Mouse (Mus musculus): ENCODE measurements around the gene Ptpn1. TPM values are rescaled to one million over a fixed set of nuclear protein-coding genes. Genes with fewer than 3 reads are reported as not detected.

Ptpn1 gene
- polyA plus RNA-seq, 1 experiment from 2014 or later: 50.7 TPM

GRCm38 (mm10) chr2:167980391-167980790, 48.5 kb downstream of the Ptpn1 start:
- ATAC-seq (replicated peaks; ENCODE audit: low FRiP score): no peak

GRCm38 (mm10) chr2:167982646-167983045, 50.8 kb downstream of the Ptpn1 start:
- no peaks in the 10 kb centered on the region for H3K27me3 ChIP-seq (replicated peaks; ENCODE audit: control insufficient read depth, insufficient read depth, low read length)
- H3K36me3 ChIP-seq (ENCODE audit: control insufficient read depth, insufficient read depth, low read length): peaks cover 8% of the 10 kb centered on the region
- H3K9ac ChIP-seq (ENCODE audit: low read depth, low read length): no peak overlapping the region
- H3K27ac ChIP-seq (ENCODE audit: low read depth, low read length): no peak overlapping the region
- DNase-seq (ENCODE audit: low spot score) (no peak), ATAC-seq (replicated peaks; ENCODE audit: low FRiP score) (no peak)
- H3K9me3 ChIP-seq (ENCODE audit: control insufficient read depth, low read length): no peaks in the 10 kb centered on the region
- no peak overlapping the region for H3K4me2 ChIP-seq
- no peak overlapping the region for H3K4me3 ChIP-seq (ENCODE audit: low read depth, low read length)
- WGBS: 62% methylated on average over 9 of the region's 9 CpGs
- peaks cover 17% of the 10 kb centered on the region for H3K4me1 ChIP-seq (replicated peaks; ENCODE audit: control insufficient read depth, insufficient read depth, low read length)

More at GRCm38 (mm10) chr2:167980391-167980790, 48.5 kb downstream of the Ptpn1 start:
- Histone ChIP-seq H3K4me3 (ENCODE audit: low read depth, low read length) (no peak overlapping the region), H3K27me3 (replicated peaks; ENCODE audit: control insufficient read depth, insufficient read depth, low read length) (no peaks in the 10 kb centered on the region), H3K36me3 (ENCODE audit: control insufficient read depth, insufficient read depth, low read length) (peaks cover 23% of the 10 kb centered on the region), H3K4me1 (replicated peaks; ENCODE audit: control insufficient read depth, insufficient read depth, low read length) (peaks cover 7% of the 10 kb centered on the region), H3K9me3 (ENCODE audit: control insufficient read depth, low read length) (no peaks in the 10 kb centered on the region), H3K4me2 (no peak overlapping the region), H3K27ac (ENCODE audit: low read depth, low read length) (no peak overlapping the region), H3K9ac (ENCODE audit: low read depth, low read length) (no peak overlapping the region)
- no peak for DNase-seq (ENCODE audit: low spot score)
- 79% methylated on average over 10 of the region's 10 CpGs for WGBS

- no peaks in the 10 kb centered on the region for H3K9me3 ChIP-seq (ENCODE audit: control insufficient read depth, low read length)
- no peak overlapping the region for H3K4me2 ChIP-seq
- ATAC-seq (replicated peaks; ENCODE audit: low FRiP score) (no peak), DNase-seq (ENCODE audit: low spot score) (no peak)
- H3K4me3 ChIP-seq (ENCODE audit: low read depth, low read length): no peak overlapping the region
- peaks cover 15% of the 10 kb centered on the region for H3K4me1 ChIP-seq (replicated peaks; ENCODE audit: control insufficient read depth, insufficient read depth, low read length)
- no peak overlapping the region for H3K27ac ChIP-seq (ENCODE audit: low read depth, low read length)
- 78% methylated on average over 5 of the region's 5 CpGs for WGBS
- no peak overlapping the region for H3K9ac ChIP-seq (ENCODE audit: low read depth, low read length)
- H3K36me3 ChIP-seq (ENCODE audit: control insufficient read depth, insufficient read depth, low read length): no peaks in the 10 kb centered on the region
- no peaks in the 10 kb centered on the region for H3K27me3 ChIP-seq (replicated peaks; ENCODE audit: control insufficient read depth, insufficient read depth, low read length)
Observed at GRCm38 (mm10) chr2:167984371-167984770, 52.5 kb downstream of the Ptpn1 start.

GRCm38 (mm10) chr2:167984946-167985345, 53.1 kb downstream of the Ptpn1 start:
- Histone ChIP-seq H3K36me3 (ENCODE audit: control insufficient read depth, insufficient read depth, low read length) (no peaks in the 10 kb centered on the region), H3K9ac (ENCODE audit: low read depth, low read length) (no peak overlapping the region), H3K4me3 (ENCODE audit: low read depth, low read length) (no peak overlapping the region), H3K27me3 (replicated peaks; ENCODE audit: control insufficient read depth, insufficient read depth, low read length) (no peaks in the 10 kb centered on the region), H3K4me2 (no peak overlapping the region), H3K4me1 (replicated peaks; ENCODE audit: control insufficient read depth, insufficient read depth, low read length) (peaks cover 15% of the 10 kb centered on the region), H3K9me3 (ENCODE audit: control insufficient read depth, low read length) (no peaks in the 10 kb centered on the region), H3K27ac (ENCODE audit: low read depth, low read length) (no peak overlapping the region)
- DNase-seq (ENCODE audit: low spot score) (no peak), ATAC-seq (replicated peaks; ENCODE audit: low FRiP score) (no peak)
- WGBS: 33% methylated on average over 3 of the region's 3 CpGs

- Histone ChIP-seq H3K27ac (ENCODE audit: low read depth, low read length) (no peak overlapping the region), H3K36me3 (ENCODE audit: control insufficient read depth, insufficient read depth, low read length) (no peaks in the 10 kb centered on the region), H3K9ac (ENCODE audit: low read depth, low read length) (no peak overlapping the region), H3K4me1 (replicated peaks; ENCODE audit: control insufficient read depth, insufficient read depth, low read length) (peaks cover 15% of the 10 kb centered on the region), H3K27me3 (replicated peaks; ENCODE audit: control insufficient read depth, insufficient read depth, low read length) (no peaks in the 10 kb centered on the region), H3K9me3 (ENCODE audit: control insufficient read depth, low read length) (no peaks in the 10 kb centered on the region), H3K4me3 (ENCODE audit: low read depth, low read length) (no peak overlapping the region), H3K4me2 (no peak overlapping the region)
- ATAC-seq (replicated peaks; ENCODE audit: low FRiP score): no peak; the same call in 1 of the 2 replicates
- DNase-seq (ENCODE audit: low spot score): no peak
- 20% methylated on average over 7 of the region's 7 CpGs for WGBS
Observed at GRCm38 (mm10) chr2:167986762-167987161, 54.9 kb downstream of the Ptpn1 start.

- Histone ChIP-seq H3K27ac (ENCODE audit: low read depth, low read length) (no peak overlapping the region), H3K9me3 (ENCODE audit: control insufficient read depth, low read length) (no peaks in the 10 kb centered on the region), H3K9ac (ENCODE audit: low read depth, low read length) (peak overlapping the region; percentile 31; the same call in 1 of the 2 replicates), H3K4me1 (replicated peaks; ENCODE audit: control insufficient read depth, insufficient read depth, low read length) (peaks cover 15% of the 10 kb centered on the region), H3K4me2 (no peak overlapping the region), H3K36me3 (ENCODE audit: control insufficient read depth, insufficient read depth, low read length) (no peaks in the 10 kb centered on the region), H3K27me3 (replicated peaks; ENCODE audit: control insufficient read depth, insufficient read depth, low read length) (no peaks in the 10 kb centered on the region), H3K4me3 (ENCODE audit: low read depth, low read length) (no peak overlapping the region)
- no peak for DNase-seq (ENCODE audit: low spot score)
- peak; percentile 70 for ATAC-seq (replicated peaks; ENCODE audit: low FRiP score)
- 44% methylated on average over 12 of the region's 12 CpGs for WGBS
Observed at GRCm38 (mm10) chr2:167987640-167988039, 55.8 kb downstream of the Ptpn1 start.

- H3K27ac ChIP-seq (ENCODE audit: low read depth, low read length): no peak overlapping the region
- WGBS: 80% methylated on average over 14 of the region's 14 CpGs
Observed at GRCm38 (mm10) chr2:167989310-167989709, 57.5 kb downstream of the Ptpn1 start.

GRCm38 (mm10) chr2:167993260-167993659, 61.4 kb downstream of the Ptpn1 start:
- H3K9me3 ChIP-seq (ENCODE audit: control insufficient read depth, low read length): no peaks in the 10 kb centered on the region
- H3K9ac ChIP-seq (ENCODE audit: low read depth, low read length): no peak overlapping the region
- H3K36me3 ChIP-seq (ENCODE audit: control insufficient read depth, insufficient read depth, low read length): no peaks in the 10 kb centered on the region; the same call in 1 of the 2 replicates
- 58% methylated on average over 13 of the region's 13 CpGs for WGBS
- no peak overlapping the region for H3K4me3 ChIP-seq (ENCODE audit: low read depth, low read length)
- H3K4me1 ChIP-seq (replicated peaks; ENCODE audit: control insufficient read depth, insufficient read depth, low read length): peaks cover 16% of the 10 kb centered on the region
- H3K4me2 ChIP-seq: no peak overlapping the region
- H3K27me3 ChIP-seq (replicated peaks; ENCODE audit: control insufficient read depth, insufficient read depth, low read length): no peaks in the 10 kb centered on the region; the same call in 1 of the 2 replicates
- ATAC-seq (replicated peaks; ENCODE audit: low FRiP score) (no peak), DNase-seq (ENCODE audit: low spot score) (no peak)
- H3K27ac ChIP-seq (ENCODE audit: low read depth, low read length): no peak overlapping the region

More at GRCm38 (mm10) chr2:167989310-167989709, 57.5 kb downstream of the Ptpn1 start:
- ATAC-seq (replicated peaks; ENCODE audit: low FRiP score): no peak
- Histone ChIP-seq H3K4me3 (ENCODE audit: low read depth, low read length) (no peak overlapping the region), H3K36me3 (ENCODE audit: control insufficient read depth, insufficient read depth, low read length) (no peaks in the 10 kb centered on the region; the same call in 1 of the 2 replicates), H3K4me2 (no peak overlapping the region), H3K27me3 (replicated peaks; ENCODE audit: control insufficient read depth, insufficient read depth, low read length) (no peaks in the 10 kb centered on the region), H3K9me3 (ENCODE audit: control insufficient read depth, low read length) (no peaks in the 10 kb centered on the region), H3K4me1 (replicated peaks; ENCODE audit: control insufficient read depth, insufficient read depth, low read length) (peaks cover 17% of the 10 kb centered on the region), H3K9ac (ENCODE audit: low read depth, low read length) (no peak overlapping the region)
- DNase-seq (ENCODE audit: low spot score): no peak

- H3K9me3 ChIP-seq (ENCODE audit: control insufficient read depth, low read length): peaks cover 3% of the 10 kb centered on the region; the same call in 1 of the 2 replicates
- no peak overlapping the region for H3K9ac ChIP-seq (ENCODE audit: low read depth, low read length)
- H3K4me2 ChIP-seq: no peak overlapping the region
- 58% methylated on average over 19 of the region's 19 CpGs for WGBS
- no peak overlapping the region for H3K4me3 ChIP-seq (ENCODE audit: low read depth, low read length)
- no peak overlapping the region for H3K27ac ChIP-seq (ENCODE audit: low read depth, low read length)
- H3K27me3 ChIP-seq (replicated peaks; ENCODE audit: control insufficient read depth, insufficient read depth, low read length): no peaks in the 10 kb centered on the region; the same call in 1 of the 2 replicates
- H3K36me3 ChIP-seq (ENCODE audit: control insufficient read depth, insufficient read depth, low read length): no peaks in the 10 kb centered on the region; the same call in 1 of the 2 replicates
- DNase-seq (ENCODE audit: low spot score) (no peak), ATAC-seq (replicated peaks; ENCODE audit: low FRiP score) (no peak)
- peaks cover 16% of the 10 kb centered on the region for H3K4me1 ChIP-seq (replicated peaks; ENCODE audit: control insufficient read depth, insufficient read depth, low read length)
Observed at GRCm38 (mm10) chr2:167995870-167996635, 64.2 kb downstream of the Ptpn1 start.

Data from liver, embryonic 11.5 days (tissue).